Mouse (Mus musculus) G1E (cell line): ENCODE measurements at regions not wholly inside any gene's neighbourhood (a gene's known extent, or its start where the extent isn't known, plus 50 kb on each side); places are given as distances from the start of the nearest gene placed in this dataset.
"Not testable (repeated sequence)": the region's sequence is repeated elsewhere in the genome, so short reads cannot be mapped to it uniquely, and the experiment has no call there.

Experiments used
- ATAC-seq: 2 replicates; pipeline ENCODE4 v1.8.0; 2016; ENCODE audit warnings: mild to moderate bottlenecking; ENCODE audit not compliant: insufficient number of reproducible peaks, poor library complexity, low FRiP score, severe bottlenecking; ENCODE audit errors: extremely low read depth
- DNase-seq: peaks from one replicate; pipeline ENCODE4 v3.0.0; 2012; ENCODE audit warnings: low spot score
- H3K27me3 ChIP-seq: 2 replicates; pipeline ENCODE4 v1.6.1; 2012; ENCODE audit warnings: mild to moderate bottlenecking, low read length, inconsistent platforms; ENCODE audit not compliant: insufficient read depth
- H3K36me3 ChIP-seq: replicated peaks from 2 replicates; pipeline ENCODE3; 2012; ENCODE audit warnings: mild to moderate bottlenecking, inconsistent platforms
- H3K4me1 ChIP-seq: 2 replicates; pipeline ENCODE4 v1.6.1; 2012; ENCODE audit warnings: low read depth, low read length, inconsistent platforms, mixed read lengths; ENCODE audit not compliant: insufficient read depth
- H3K4me3 ChIP-seq: 2 replicates; pipeline ENCODE4 v1.5.1; 2012; ENCODE audit warnings: low read depth, mild to moderate bottlenecking, inconsistent platforms, low read length, moderate library complexity, mixed read lengths
- H3K9me3 ChIP-seq: replicated peaks from 2 replicates; pipeline ENCODE4 v1.6.1; 2012; ENCODE audit warnings: inconsistent platforms
- CTCF ChIP-seq: IDR thresholded peaks from 2 replicates; pipeline ENCODE4 v1.5.1; 2012; ENCODE audit warnings: low read depth, low read length, inconsistent platforms, mixed read lengths
- GATA1 ChIP-seq: IDR thresholded peaks from 2 replicates; pipeline ENCODE4 v1.6.1; 2012; ENCODE audit warnings: borderline replicate concordance, low read length, inconsistent platforms, mixed read lengths
- GATA2 ChIP-seq: IDR thresholded peaks from 2 replicates; pipeline ENCODE4 v1.6.1; 2012; ENCODE audit warnings: low read depth, low read length, inconsistent platforms, borderline replicate concordance
- POLR2AphosphoS5 ChIP-seq: IDR thresholded peaks from 2 replicates; pipeline ENCODE4 v1.6.1; 2012; ENCODE audit warnings: low read depth, low read length, inconsistent platforms; ENCODE audit not compliant: insufficient replicate concordance
- TAL1 ChIP-seq: conservative IDR thresholded peaks from 2 replicates; pipeline ENCODE4 v1.6.1; 2012; ENCODE audit warnings: low read depth, low read length, inconsistent platforms, mixed read lengths

GRCm38 (mm10) chr14:114230711-114231110 lies 861.3 kb upstream of the Gpc5 start:
- no peak for DNase-seq
- Histone ChIP-seq H3K4me3 (no peak overlapping the region), H3K36me3 (no peaks in the 10 kb centered on the region), H3K27me3 (no peaks in the 10 kb centered on the region), H3K9me3 (0 out of 2 replicates have a peak, but pooled peaks cover 2% of the 10 kb centered on the region), H3K4me1 (no peaks in the 10 kb centered on the region)
- ATAC-seq, result no peak
- TF ChIP-seq CTCF (no peak), TAL1 (no peak), GATA2 (no peak), POLR2AphosphoS5 (no peak), GATA1 (no peak)

GRCm38 (mm10) chr14:114255037-114255436 lies 837.0 kb upstream of the Gpc5 start:
- H3K4me3 ChIP-seq, result no peak overlapping the region
- no peak for DNase-seq
- no peaks in the 10 kb centered on the region for H3K27me3 ChIP-seq
- no peaks in the 10 kb centered on the region for H3K4me1 ChIP-seq
- no peaks in the 10 kb centered on the region for H3K36me3 ChIP-seq
- TF ChIP-seq TAL1, result no peak
- no peak for TF ChIP-seq POLR2AphosphoS5
- no peak for TF ChIP-seq GATA1
- no peak for TF ChIP-seq GATA2
- TF ChIP-seq CTCF, result no peak
- H3K9me3 ChIP-seq, result peaks cover 11% of the 10 kb centered on the region
- no peak for ATAC-seq

- no peak for ATAC-seq
- Histone ChIP-seq H3K4me1 (no peaks in the 10 kb centered on the region), H3K36me3 (no peaks in the 10 kb centered on the region), H3K27me3 (no peaks in the 10 kb centered on the region), H3K4me3 (no peak overlapping the region), H3K9me3 (peaks cover 2% of the 10 kb centered on the region; the same call in 1 of the 2 replicates)
- TF ChIP-seq GATA1 (no peak), CTCF (no peak), POLR2AphosphoS5 (no peak), TAL1 (no peak), GATA2 (no peak)
- DNase-seq, result no peak
Observed at GRCm38 (mm10) chr14:114261657-114262056, 830.4 kb upstream of the Gpc5 start.

- no peak for TF ChIP-seq GATA1
- TF ChIP-seq GATA2, result no peak
- H3K27me3 ChIP-seq, result no peaks in the 10 kb centered on the region
- no peaks in the 10 kb centered on the region for H3K4me1 ChIP-seq
- no peak for DNase-seq
- no peak overlapping the region for H3K4me3 ChIP-seq
- ATAC-seq, result no peak
- H3K9me3 ChIP-seq, result peaks cover 2% of the 10 kb centered on the region; the same call in 1 of the 2 replicates
- H3K36me3 ChIP-seq, result no peaks in the 10 kb centered on the region
Observed at GRCm38 (mm10) chr14:114300611-114301010, 791.4 kb upstream of the Gpc5 start.

- no peak overlapping the region for H3K4me3 ChIP-seq
- no peaks in the 10 kb centered on the region for H3K27me3 ChIP-seq
- ATAC-seq (no peak), DNase-seq (no peak)
- TF ChIP-seq POLR2AphosphoS5 (no peak), CTCF (no peak), GATA2 (no peak), GATA1 (no peak), TAL1 (no peak)
- no peaks in the 10 kb centered on the region for H3K36me3 ChIP-seq
- 0 out of 2 replicates have a peak, but pooled peaks cover 11% of the 10 kb centered on the region for H3K9me3 ChIP-seq
- H3K4me1 ChIP-seq, result no peaks in the 10 kb centered on the region
Observed at GRCm38 (mm10) chr14:114307479-114307878, 784.5 kb upstream of the Gpc5 start.

GRCm38 (mm10) chr14:114332662-114333061 lies 759.4 kb upstream of the Gpc5 start:
- Histone ChIP-seq H3K9me3 (no peaks in the 10 kb centered on the region), H3K27me3 (no peaks in the 10 kb centered on the region), H3K36me3 (no peaks in the 10 kb centered on the region), H3K4me3 (no peak overlapping the region), H3K4me1 (no peaks in the 10 kb centered on the region)
- DNase-seq (no peak), ATAC-seq (no peak)
- TF ChIP-seq TAL1 (no peak), GATA1 (no peak), POLR2AphosphoS5 (no peak), GATA2 (no peak), CTCF (no peak)

- Histone ChIP-seq H3K4me3 (no peak overlapping the region), H3K36me3 (no peaks in the 10 kb centered on the region), H3K4me1 (no peaks in the 10 kb centered on the region), H3K9me3 (peaks cover 9% of the 10 kb centered on the region), H3K27me3 (no peaks in the 10 kb centered on the region)
- DNase-seq, result no peak
- no peak for TF ChIP-seq TAL1
- no peak for TF ChIP-seq POLR2AphosphoS5
- ATAC-seq, result no peak
Observed at GRCm38 (mm10) chr14:114349345-114349744, 742.7 kb upstream of the Gpc5 start.

- not testable (repeated sequence) for H3K4me3 ChIP-seq, H3K9me3 ChIP-seq, H3K27me3 ChIP-seq, H3K4me1 ChIP-seq, DNase-seq, ATAC-seq, H3K36me3 ChIP-seq
Observed at GRCm38 (mm10) chr14:114349816-114350215, 742.2 kb upstream of the Gpc5 start.
